Mouse (Mus musculus): Measurements from ENCODE around the gene Hnrnph3.
A peak's percentile ranks its signal among the peaks of the same experiment; 100 is the strongest.
"Not testable (repeated sequence)": the region's sequence is repeated elsewhere in the genome, so short reads cannot be mapped to it uniquely, and the experiment has no call there.

The Hnrnph3 gene

GRCm38 (mm10) chr10:63023749-63024579 is at the start of gene Hnrnph3, which contains the start of gene Pbld2:
Gene Hnrnph3 (minus strand): TSS chr10:63024217.
Gene Pbld2 (plus strand): TSS chr10:63024315.
- DNase-seq (ENCODE audit: extremely low read depth, low read depth) = peak; percentile 83

- DNase-seq (ENCODE audit: extremely low read depth, low read depth) = peak; percentile 23
These were observed 42.0 kb upstream of the Hnrnph3 start for GRCm38 (mm10) chr10:63065988-63066387.

- no peak for DNase-seq (ENCODE audit: extremely low read depth, low read depth)
These were observed 41.5 kb upstream of the Hnrnph3 start for GRCm38 (mm10) chr10:63065561-63065960.

GRCm38 (mm10) chr10:63064516-63064915 is 40.5 kb upstream of the Hnrnph3 start:
- no peak for DNase-seq (ENCODE audit: extremely low read depth, low read depth)

- no peak for DNase-seq (ENCODE audit: extremely low read depth, low read depth)
These were observed 39.3 kb upstream of the Hnrnph3 start for GRCm38 (mm10) chr10:63063365-63063764.

- DNase-seq (ENCODE audit: extremely low read depth, low read depth) = no peak
These were observed 38.7 kb upstream of the Hnrnph3 start for GRCm38 (mm10) chr10:63062696-63063095.

GRCm38 (mm10) chr10:63061266-63061665 is 37.2 kb upstream of the Hnrnph3 start:
- DNase-seq (ENCODE audit: extremely low read depth, low read depth) = no peak

DNA sequence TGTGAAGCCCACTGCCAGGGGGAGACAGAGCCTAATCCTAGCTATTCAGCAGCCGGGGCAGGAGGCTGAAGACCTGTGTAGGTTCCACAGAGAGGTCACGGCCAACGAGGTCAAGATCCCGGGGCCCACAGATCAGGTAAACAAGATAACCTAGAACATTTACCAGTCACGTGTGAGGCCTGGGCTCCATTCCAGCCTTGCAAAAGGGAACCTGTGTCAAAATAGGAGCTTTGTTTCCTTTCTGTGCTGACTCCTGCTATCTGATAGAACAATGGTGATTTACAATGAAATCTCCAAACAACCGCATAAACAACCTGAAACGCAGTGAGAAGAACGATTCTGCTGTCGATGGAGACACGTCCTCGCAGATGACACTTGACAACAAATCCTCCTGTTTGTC is 36.4 kb upstream of the Hnrnph3 start:
- no peak for DNase-seq (ENCODE audit: extremely low read depth, low read depth)

DNA sequence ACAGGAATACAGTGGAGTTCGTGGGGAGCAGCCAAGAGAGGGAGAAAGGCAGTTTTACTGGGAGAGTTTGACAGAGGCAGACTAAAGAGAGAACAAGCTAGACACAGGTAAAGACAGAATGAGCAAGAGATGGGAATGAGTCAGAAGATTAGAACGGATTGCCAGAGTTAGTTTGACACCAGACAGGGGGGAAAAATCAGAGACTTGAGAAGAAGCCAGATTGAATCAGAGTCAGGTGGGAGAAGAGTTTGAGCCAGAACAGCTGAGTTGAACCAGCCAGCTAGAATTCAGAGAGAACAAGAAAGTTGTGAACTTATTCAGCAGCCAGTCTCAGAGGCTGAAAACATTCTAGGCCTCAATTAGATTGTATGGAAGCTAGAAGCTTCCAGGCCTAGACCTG is 35.8 kb upstream of the Hnrnph3 start, which contains the start of gene Pbld1:
Gene Pbld1 (plus strand): TSS at position 301 of the 400 bp plus-strand sequence.
- DNase-seq (ENCODE audit: extremely low read depth, low read depth) = no peak

DNA sequence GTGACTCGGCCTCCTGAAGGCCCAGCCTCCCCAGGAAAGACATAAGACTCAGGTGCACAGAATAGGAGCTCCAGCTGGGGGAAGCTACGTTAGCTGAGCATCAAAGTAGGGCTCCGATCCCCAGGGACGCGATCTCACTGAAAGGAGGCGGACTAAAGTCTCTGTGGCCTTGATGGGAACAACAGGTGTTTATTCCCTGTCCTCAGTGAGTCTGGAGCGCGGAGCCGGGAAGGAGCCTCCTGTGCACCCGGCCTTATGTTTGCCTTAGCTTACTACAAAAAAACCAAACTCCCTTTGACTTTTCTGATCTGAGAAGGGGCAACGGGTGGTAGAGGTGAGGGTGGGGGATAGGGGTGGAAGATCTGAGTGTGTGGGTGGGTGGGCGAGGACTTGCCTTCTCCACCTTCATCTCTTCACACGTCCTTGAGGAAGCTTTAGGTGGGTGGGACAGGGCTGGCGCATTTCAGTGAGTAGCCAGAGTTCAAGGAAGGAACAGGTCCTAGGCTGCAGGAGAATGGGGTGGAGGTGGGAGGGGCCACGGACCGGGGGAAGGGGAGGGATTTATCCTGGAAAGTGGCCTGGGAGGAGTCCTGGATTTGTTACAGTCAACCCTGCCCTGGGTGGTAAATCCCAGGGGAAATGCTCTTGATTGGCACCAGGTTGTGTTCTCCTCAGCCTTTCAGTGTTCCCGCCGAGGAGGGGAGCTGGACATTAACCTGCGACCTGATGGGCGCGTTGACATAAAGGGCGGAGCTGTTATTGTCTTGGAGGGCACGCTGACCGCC is 33.1 kb upstream of the Hnrnph3 start:
- DNase-seq (ENCODE audit: extremely low read depth, low read depth) = no peak

- no peak for DNase-seq (ENCODE audit: extremely low read depth, low read depth)
These were observed 30.6 kb upstream of the Hnrnph3 start for GRCm38 (mm10) chr10:63054586-63054985.

- DNase-seq (ENCODE audit: extremely low read depth, low read depth) = not testable (repeated sequence)
These were observed 30.1 kb upstream of the Hnrnph3 start for GRCm38 (mm10) chr10:63054071-63054470.

- DNase-seq (ENCODE audit: extremely low read depth, low read depth) = no peak
These were observed 29.0 kb upstream of the Hnrnph3 start for GRCm38 (mm10) chr10:63053007-63053406.

DNA sequence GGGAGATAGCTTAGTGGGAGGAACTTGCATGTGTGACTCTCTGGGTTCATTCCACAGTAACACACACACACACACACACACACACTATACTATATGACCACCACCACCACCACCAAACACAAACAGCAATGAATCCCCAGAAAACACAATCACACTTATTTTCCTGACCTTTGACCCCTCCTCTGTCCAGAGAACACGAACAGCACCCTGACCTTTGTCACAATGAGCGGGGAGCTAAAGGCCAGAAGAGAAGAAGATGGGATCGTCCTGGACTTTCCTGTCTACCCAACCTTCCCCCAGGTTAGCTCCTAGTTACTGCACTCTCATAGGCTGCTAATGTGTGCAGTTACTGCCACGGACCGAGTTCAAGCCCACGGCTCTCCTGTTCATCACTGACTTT is 28.0 kb upstream of the Hnrnph3 start:
- no peak for DNase-seq (ENCODE audit: extremely low read depth, low read depth)

DNA sequence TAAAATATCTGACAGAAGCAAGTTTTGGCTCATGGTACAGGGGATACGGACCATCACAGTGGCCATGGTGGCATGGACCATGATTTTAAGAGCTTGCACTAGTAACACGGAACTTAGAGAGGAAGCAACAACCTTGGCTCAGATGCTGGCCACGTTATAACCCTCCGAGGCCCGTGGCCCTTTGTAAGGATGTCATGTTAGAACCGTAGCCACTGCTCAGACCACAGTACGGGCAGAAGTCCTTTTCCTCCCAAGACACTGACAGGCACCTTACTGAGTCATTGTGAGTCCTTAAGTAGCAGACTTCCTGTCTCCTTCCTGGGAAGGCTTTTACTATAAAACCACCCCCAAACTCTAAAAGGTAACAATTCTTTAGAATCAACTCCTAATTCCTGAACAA is 27.2 kb upstream of the Hnrnph3 start:
- no peak for DNase-seq (ENCODE audit: extremely low read depth, low read depth)

GRCm38 (mm10) chr10:63049106-63049505 is 25.1 kb upstream of the Hnrnph3 start:
- no peak for DNase-seq (ENCODE audit: extremely low read depth, low read depth)

DNA sequence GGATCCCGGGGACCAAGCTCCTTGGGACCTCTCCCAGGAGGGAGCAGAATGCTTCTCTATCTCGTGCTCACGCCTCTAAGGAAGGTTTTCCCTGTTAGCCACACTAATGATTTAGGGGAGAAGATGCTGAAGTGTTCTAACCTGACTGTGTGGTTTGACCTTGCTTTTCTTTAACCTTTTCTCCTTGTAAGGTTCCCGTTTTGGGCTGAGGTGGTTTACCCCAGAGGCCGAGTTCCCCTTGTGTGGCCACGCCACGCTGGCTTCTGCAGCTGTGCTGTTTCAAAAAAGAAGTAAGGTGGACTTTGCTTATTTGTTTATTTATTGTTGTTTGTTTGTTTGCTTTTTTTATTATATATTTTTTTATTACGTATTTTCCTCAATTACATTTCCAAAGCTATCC is 23.7 kb upstream of the Hnrnph3 start:
- no peak for DNase-seq (ENCODE audit: extremely low read depth, low read depth)

DNA sequence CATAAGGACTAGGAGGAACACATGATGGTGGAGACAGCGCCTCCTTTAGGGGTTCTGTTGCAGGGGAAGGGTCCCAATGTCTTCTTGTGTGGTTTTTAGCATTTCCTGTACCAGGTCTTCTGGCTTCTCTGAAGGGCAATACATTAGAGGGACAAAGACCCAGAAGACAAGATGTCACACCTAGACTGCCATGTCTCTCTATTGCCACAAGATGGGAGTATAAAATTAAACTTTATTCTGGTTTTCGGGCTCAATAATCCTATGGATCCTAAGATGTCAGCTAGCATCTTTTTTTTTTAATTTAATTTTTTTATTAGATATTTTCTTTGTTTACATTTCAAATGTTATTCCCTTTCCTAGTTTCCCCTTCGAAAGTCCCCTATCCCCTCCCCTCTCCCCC is 19.1 kb upstream of the Hnrnph3 start:
- no peak for DNase-seq (ENCODE audit: extremely low read depth, low read depth)

GRCm38 (mm10) chr10:63039867-63040628 is 16.0 kb upstream of the Hnrnph3 start:
- DNase-seq (ENCODE audit: extremely low read depth, low read depth) = no peak

GRCm38 (mm10) chr10:63038571-63039320 is 14.7 kb upstream of the Hnrnph3 start:
- DNase-seq (ENCODE audit: extremely low read depth, low read depth) = no peak

DNA sequence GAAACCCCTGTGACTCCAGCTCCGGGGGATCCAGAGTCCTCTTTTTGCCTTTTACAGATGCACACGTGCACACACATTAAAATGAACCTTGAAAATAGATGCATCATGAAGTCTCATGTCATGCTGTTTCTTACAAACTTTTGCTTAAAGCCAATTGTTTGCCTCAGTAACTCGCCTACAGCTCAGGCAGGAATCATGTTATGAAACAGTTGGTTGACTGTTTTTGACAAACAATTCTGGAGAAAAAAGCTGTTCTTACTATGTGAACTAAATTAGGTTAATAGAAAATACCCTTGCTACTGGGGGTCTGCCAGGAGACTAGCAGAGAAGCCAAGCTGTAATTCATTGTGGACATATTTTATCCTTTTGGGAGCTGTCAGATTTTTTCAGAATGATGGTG is 8.9 kb upstream of the Hnrnph3 start:
- DNase-seq (ENCODE audit: extremely low read depth, low read depth) = no peak
